Mouse (Mus musculus) urinary bladder, postnatal 25 days (tissue): Measurements from ENCODE around the gene Hs6st3.

Experiments
- DNase-seq: peaks from one replicate; pipeline ENCODE4 v3.0.0; 2022; ENCODE audit warnings: low spot score

The Hs6st3 gene

GRCm38 (mm10) chr14:119908032-119908675 lies 770.0 kb downstream of the Hs6st3 start:
- DNase-seq, result no peak

- no peak for DNase-seq
Observed at GRCm38 (mm10) chr14:119914508-119914907, 776.4 kb downstream of the Hs6st3 start.

GRCm38 (mm10) chr14:119918281-119919034 lies 780.3 kb downstream of the Hs6st3 start:
- DNase-seq, result no peak

GRCm38 (mm10) chr14:119919177-119919576 lies 781.0 kb downstream of the Hs6st3 start:
- no peak for DNase-seq
